Mouse (Mus musculus) olfactory bulb, adult 2 months (tissue): ENCODE data around the gene Epb41.

Experiments used
- CTCF ChIP-seq: fragments of 200-500 bp; IDR thresholded peaks from 2 replicates; pipeline ENCODE4 v1.5.1; 2012; ENCODE audit warnings: low read depth, mild to moderate bottlenecking, low read length, moderate library complexity; ENCODE audit not compliant: insufficient read depth
- POLR2A ChIP-seq: fragments of 200-500 bp; IDR thresholded peaks from 2 replicates; pipeline ENCODE4 v1.6.1; 2012; ENCODE audit warnings: mild to moderate bottlenecking, low read depth, low read length, moderate library complexity; ENCODE audit not compliant: insufficient read depth

DNA sequence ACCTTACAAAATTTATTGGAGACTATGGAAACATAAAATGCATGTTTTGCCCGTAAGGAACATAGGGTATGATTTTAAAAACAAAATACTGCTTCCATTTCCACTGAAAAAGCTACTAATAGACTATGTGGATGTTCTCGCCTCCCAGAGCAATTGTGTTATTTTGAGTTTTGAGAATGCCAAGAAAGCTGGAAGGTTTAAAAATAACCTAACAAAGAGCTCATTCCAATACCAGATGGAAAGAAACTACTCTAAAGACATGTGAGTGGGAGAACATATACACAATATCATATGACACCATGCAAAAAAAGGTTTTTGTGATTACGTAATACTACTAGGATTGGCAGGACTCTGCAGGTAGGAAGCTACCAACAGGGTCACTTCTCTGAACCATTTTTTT lies 31.4 kb downstream of the Epb41 start:
- TF ChIP-seq POLR2A: no peak
- TF ChIP-seq CTCF: no peak
